Mouse (Mus musculus): ENCODE results near the gene Pef1. TPM values are rescaled to one million over a fixed set of nuclear protein-coding genes. Genes with fewer than 3 reads are reported as not detected.

The Pef1 gene
- polyA plus RNA-seq, 1 experiment from 2014 or later, result 65.6 TPM

GRCm38 (mm10) chr4:130074761-130075515, 27.4 kb upstream of the Pef1 start:
- H3K9me3 ChIP-seq, result no peaks in the 10 kb centered on the region
- peaks cover 7% of the 10 kb centered on the region; the same call in 1 of the 2 replicates for H3K4me1 ChIP-seq
- no peaks in the 10 kb centered on the region for H3K36me3 ChIP-seq
- H3K27me3 ChIP-seq, result peaks cover 16% of the 10 kb centered on the region
- H3K4me2 ChIP-seq (replicated peaks), result no peak overlapping the region
- ATAC-seq (ENCODE audit: insufficient number of reproducible peaks, insufficient read depth, low FRiP score, low TSS enrichment), result no peak
- H3K9ac ChIP-seq, result no peak overlapping the region
- no peak overlapping the region for H3K4me3 ChIP-seq
- WGBS, result 70% methylated on average over 17 of the region's 17 CpGs
- no peak overlapping the region for H3K27ac ChIP-seq

DNA sequence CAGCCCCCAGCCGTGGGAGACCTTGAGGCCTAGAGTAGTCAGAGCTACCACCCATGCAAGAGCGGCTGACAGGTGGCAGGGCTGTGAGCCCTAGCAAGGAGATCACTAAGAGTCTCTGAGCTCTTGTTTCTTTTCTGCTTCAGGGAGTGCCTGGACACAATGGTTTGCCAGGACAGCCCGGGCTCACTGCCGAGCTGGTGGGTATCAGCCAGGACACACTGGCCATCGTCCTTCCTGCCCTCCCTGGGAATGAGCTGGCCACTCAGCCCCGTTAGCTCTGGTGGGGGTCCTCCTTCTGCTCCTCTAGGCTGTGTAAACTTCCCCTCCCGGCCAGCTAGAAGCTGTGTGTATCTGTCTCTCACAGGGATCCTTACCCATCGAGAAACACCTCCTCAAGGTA, 25.5 kb upstream of the Pef1 start:
- peaks cover 10% of the 10 kb centered on the region for H3K4me1 ChIP-seq
- no peak overlapping the region for H3K9ac ChIP-seq
- peaks cover 18% of the 10 kb centered on the region for H3K27me3 ChIP-seq
- no peaks in the 10 kb centered on the region for H3K9me3 ChIP-seq
- no peak overlapping the region for H3K4me2 ChIP-seq (replicated peaks)
- H3K36me3 ChIP-seq, result no peaks in the 10 kb centered on the region
- no peak overlapping the region for H3K4me3 ChIP-seq
- WGBS, result 50% methylated on average over 8 of the region's 8 CpGs
- H3K27ac ChIP-seq, result no peak overlapping the region
- no peak for ATAC-seq (ENCODE audit: insufficient number of reproducible peaks, insufficient read depth, low FRiP score, low TSS enrichment)

DNA sequence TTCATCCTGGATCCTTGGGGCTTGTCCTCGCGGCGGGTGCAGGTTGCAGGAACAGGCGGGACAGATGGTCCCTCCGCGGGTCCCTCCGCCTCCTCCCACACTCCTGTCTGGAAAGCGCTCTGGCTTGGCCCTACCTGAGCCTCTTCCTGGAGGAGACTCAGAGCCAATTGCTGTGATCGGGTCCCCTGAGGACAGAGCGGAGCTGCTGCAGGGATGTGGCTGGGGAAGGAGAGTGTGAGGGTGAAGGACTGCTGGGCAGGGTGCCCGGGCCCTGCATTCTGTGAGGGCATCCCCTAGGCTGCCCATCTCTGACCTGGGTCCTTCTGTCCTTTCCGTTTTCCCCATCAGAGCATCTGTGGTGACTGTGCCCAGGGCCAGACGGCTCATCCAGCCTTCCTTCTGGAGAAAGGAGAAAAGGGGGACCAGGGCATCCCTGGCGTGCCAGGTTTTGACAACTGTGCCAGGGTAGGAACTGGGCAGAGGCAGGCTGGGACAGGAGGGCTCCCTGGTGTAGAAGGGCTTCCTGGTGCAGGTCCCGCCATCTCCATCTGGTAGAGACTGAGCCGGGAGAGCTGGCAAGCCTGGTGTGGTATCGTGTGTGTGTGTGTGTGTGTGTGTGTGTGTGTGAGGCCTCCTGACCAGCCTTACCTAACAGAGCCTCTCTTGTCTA, 23.4 kb upstream of the Pef1 start:
- Histone ChIP-seq H3K4me3 (no peak overlapping the region), H3K27me3 (peaks cover 26% of the 10 kb centered on the region), H3K4me2 (replicated peaks) (no peak overlapping the region), H3K4me1 (peaks cover 15% of the 10 kb centered on the region), H3K27ac (no peak overlapping the region), H3K9me3 (no peaks in the 10 kb centered on the region), H3K36me3 (no peaks in the 10 kb centered on the region), H3K9ac (no peak overlapping the region)
- ATAC-seq (ENCODE audit: insufficient number of reproducible peaks, insufficient read depth, low FRiP score, low TSS enrichment), result no peak
- WGBS, result 51% methylated on average over 17 of the region's 17 CpGs

DNA sequence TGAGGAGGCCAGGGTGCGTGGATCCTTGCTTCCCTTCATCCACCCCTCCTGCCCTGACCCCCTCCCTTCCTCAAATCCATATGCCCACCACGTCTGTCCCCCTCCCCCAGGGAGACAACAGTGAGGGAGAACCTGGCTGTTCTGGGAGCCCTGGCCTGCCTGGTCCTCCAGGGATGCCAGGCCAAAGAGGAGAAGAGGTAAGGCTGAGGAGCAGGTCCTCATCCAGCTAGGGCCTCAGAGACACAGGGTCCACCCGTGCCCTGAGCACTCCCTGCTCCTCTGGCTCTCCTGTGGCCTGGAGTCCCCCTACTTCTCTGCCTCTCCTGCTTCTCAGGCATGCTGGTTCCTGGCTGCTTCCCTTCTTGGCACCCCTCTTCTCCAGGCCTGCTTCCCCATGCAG, 22.8 kb upstream of the Pef1 start:
- no peaks in the 10 kb centered on the region for H3K9me3 ChIP-seq
- H3K27ac ChIP-seq, result no peak overlapping the region
- WGBS, result 52% methylated on average over 3 of the region's 3 CpGs
- peaks cover 17% of the 10 kb centered on the region for H3K4me1 ChIP-seq
- no peak overlapping the region for H3K9ac ChIP-seq
- H3K27me3 ChIP-seq, result peaks cover 26% of the 10 kb centered on the region
- H3K4me3 ChIP-seq, result no peak overlapping the region
- ATAC-seq (ENCODE audit: insufficient number of reproducible peaks, insufficient read depth, low FRiP score, low TSS enrichment), result no peak
- no peaks in the 10 kb centered on the region for H3K36me3 ChIP-seq
- H3K4me2 ChIP-seq (replicated peaks), result no peak overlapping the region

DNA sequence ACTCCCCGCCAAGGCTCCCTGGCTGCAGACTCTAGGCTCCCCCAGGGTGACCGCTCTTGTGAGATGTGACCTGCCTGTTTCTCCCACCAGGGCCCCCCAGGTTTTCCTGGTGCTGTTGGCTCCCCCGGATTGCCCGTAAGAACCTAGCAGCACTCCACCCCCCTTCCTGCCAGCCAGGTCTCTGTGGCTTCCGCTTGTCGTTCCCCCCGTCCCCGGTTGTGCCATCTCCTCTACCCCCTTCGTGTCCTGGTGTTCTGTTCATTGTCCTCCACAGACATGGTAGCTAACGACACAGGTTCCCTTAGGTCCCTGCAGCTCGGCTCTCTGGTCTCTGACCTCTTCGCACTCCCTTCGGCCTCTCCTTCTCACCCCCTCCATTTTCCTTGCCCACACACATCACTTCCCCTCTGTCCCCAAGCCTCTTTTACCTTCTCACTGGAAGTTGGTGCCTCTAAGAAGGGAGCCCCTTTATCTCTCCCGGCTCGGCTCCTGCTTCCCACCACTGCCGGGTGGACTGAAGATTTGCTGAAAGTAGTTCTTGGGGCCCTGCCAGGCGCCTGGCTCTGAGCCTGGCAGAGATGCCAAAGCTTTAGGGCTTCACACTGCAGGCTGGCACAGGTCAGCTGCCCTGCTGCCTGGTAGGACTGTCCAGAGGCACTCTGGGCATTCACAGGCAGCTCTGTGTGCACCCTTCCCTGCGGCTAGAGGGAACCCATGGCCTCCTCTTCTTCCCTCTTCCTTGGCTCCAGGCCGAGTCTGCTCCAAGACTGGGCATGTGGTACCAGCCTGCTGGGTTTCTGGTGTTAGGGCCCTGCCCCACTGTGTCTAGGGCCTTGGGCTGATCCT, 20.8 kb upstream of the Pef1 start:
- ATAC-seq (ENCODE audit: insufficient number of reproducible peaks, insufficient read depth, low FRiP score, low TSS enrichment), result no peak
- Histone ChIP-seq H3K36me3 (no peaks in the 10 kb centered on the region), H3K27ac (no peak overlapping the region), H3K9ac (no peak overlapping the region), H3K4me1 (peaks cover 17% of the 10 kb centered on the region), H3K9me3 (no peaks in the 10 kb centered on the region), H3K4me3 (no peak overlapping the region), H3K27me3 (peaks cover 31% of the 10 kb centered on the region), H3K4me2 (replicated peaks) (no peak overlapping the region)
- 74% methylated on average over 19 of the region's 19 CpGs for WGBS

GRCm38 (mm10) chr4:130082211-130082610, 20.1 kb upstream of the Pef1 start:
- 52% methylated on average over 9 of the region's 9 CpGs for WGBS
- Histone ChIP-seq H3K36me3 (no peaks in the 10 kb centered on the region), H3K27me3 (peaks cover 30% of the 10 kb centered on the region), H3K4me2 (replicated peaks) (no peak overlapping the region), H3K4me1 (peaks cover 17% of the 10 kb centered on the region), H3K9me3 (no peaks in the 10 kb centered on the region), H3K9ac (no peak overlapping the region), H3K27ac (no peak overlapping the region), H3K4me3 (no peak overlapping the region)
- ATAC-seq (ENCODE audit: insufficient number of reproducible peaks, insufficient read depth, low FRiP score, low TSS enrichment), result no peak

- Histone ChIP-seq H3K4me2 (replicated peaks) (no peak overlapping the region), H3K9ac (no peak overlapping the region), H3K4me3 (no peak overlapping the region), H3K9me3 (no peaks in the 10 kb centered on the region), H3K27ac (no peak overlapping the region), H3K4me1 (peaks cover 13% of the 10 kb centered on the region), H3K36me3 (no peaks in the 10 kb centered on the region), H3K27me3 (peaks cover 25% of the 10 kb centered on the region)
- WGBS, result 52% methylated on average over 7 of the region's 7 CpGs
- ATAC-seq (ENCODE audit: insufficient number of reproducible peaks, insufficient read depth, low FRiP score, low TSS enrichment), result no peak
These were observed 17.9 kb upstream of the Pef1 start for GRCm38 (mm10) chr4:130084331-130084945.

DNA sequence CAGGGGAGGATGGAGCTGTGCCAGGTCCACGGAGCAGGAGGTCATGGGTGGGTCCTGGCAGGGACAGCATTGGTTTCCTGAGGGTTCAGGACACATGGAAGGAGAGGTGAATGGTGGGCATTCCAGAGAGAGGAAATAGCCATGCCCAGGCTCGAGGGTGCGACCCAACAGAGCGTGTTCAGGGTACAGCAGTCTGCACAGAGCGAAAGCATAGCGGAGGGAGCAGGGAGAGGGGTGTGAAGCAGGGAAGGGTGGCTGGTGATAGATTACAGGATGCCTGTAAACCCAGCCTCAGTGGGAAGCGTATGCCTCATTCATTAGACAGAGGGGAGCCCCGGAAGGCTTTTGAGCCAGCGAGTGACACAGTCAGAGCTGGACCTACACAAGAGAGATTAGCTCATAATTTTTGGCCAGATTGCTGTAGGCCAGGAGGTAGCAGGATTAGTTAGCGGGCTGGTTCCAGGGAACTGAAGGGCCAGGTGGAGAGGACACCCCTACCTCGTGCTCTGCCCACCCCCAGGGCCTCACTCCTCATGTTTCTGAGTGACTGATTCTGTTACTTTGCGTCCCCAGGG, 17.0 kb upstream of the Pef1 start:
- no peak for ATAC-seq (ENCODE audit: insufficient number of reproducible peaks, insufficient read depth, low FRiP score, low TSS enrichment)
- H3K27me3 ChIP-seq, result peaks cover 24% of the 10 kb centered on the region
- H3K9me3 ChIP-seq, result no peaks in the 10 kb centered on the region
- 70% methylated on average over 12 of the region's 12 CpGs for WGBS
- H3K36me3 ChIP-seq, result no peaks in the 10 kb centered on the region
- H3K4me3 ChIP-seq, result no peak overlapping the region
- no peak overlapping the region for H3K9ac ChIP-seq
- H3K4me1 ChIP-seq, result peaks cover 10% of the 10 kb centered on the region
- no peak overlapping the region for H3K4me2 ChIP-seq (replicated peaks)
- no peak overlapping the region for H3K27ac ChIP-seq

DNA sequence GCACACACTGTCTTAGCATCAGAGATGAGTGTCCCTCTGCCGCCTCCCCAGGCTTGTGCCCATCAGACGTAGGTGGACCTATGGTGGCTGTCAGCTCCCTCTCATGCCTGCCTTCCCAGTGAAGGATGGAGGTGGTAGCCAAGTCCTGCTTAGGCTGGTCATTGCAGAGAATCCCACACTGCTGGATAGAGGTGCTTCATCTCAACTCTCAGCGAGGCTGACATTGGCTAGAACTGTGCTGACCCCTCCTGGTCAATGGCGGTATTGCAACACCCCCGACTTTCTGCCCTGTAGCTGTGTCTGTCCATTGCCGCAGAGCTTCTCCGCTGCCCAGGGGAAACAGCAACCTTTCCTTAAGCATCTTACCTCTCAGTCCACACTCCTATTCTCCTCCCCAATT, 15.1 kb upstream of the Pef1 start:
- Histone ChIP-seq H3K4me1 (peaks cover 5% of the 10 kb centered on the region), H3K27me3 (peaks cover 18% of the 10 kb centered on the region; the same call in 1 of the 2 replicates), H3K9me3 (no peaks in the 10 kb centered on the region), H3K4me3 (no peak overlapping the region), H3K4me2 (replicated peaks) (no peak overlapping the region), H3K9ac (no peak overlapping the region), H3K27ac (no peak overlapping the region), H3K36me3 (no peaks in the 10 kb centered on the region)
- ATAC-seq (ENCODE audit: insufficient number of reproducible peaks, insufficient read depth, low FRiP score, low TSS enrichment), result 0 out of 2 replicates have a peak, but pooled peaks have one; percentile 54
- 9% methylated on average over 7 of the region's 7 CpGs for WGBS

DNA sequence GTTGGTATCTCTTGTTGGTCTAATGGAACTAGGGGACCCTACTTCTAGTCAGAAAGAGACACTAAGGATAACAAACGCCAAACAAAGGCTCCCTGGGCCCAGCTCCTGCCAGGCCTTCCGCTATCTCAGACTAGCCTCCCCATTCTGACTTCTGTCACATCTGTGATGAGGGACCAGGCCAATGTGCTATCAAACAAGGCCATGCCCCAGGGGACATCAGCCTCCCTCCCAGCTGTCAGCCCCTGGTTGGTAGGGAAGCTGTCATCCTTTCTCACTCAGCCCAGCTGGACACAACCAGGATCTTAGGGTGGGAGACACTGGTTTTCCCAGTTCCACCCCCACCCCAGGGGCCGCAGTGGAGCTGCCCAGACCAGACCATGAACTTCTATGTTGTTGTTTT, 7.2 kb upstream of the Pef1 start:
- Histone ChIP-seq H3K27me3 (peaks cover 7% of the 10 kb centered on the region; the same call in 1 of the 2 replicates), H3K4me1 (peaks cover 2% of the 10 kb centered on the region; the same call in 1 of the 2 replicates), H3K4me2 (replicated peaks) (no peak overlapping the region), H3K36me3 (no peaks in the 10 kb centered on the region), H3K9me3 (no peaks in the 10 kb centered on the region), H3K27ac (no peak overlapping the region), H3K9ac (no peak overlapping the region), H3K4me3 (no peak overlapping the region)
- ATAC-seq (ENCODE audit: insufficient number of reproducible peaks, insufficient read depth, low FRiP score, low TSS enrichment), result no peak
- 44% methylated on average over 3 of the region's 3 CpGs for WGBS

GRCm38 (mm10) chr4:130101183-130101582, 1.2 kb upstream of the Pef1 start:
- 24% methylated on average over 8 of the region's 8 CpGs for WGBS
- peaks cover 17% of the 10 kb centered on the region for H3K4me1 ChIP-seq
- no peak overlapping the region for H3K9ac ChIP-seq
- peaks cover 6% of the 10 kb centered on the region; the same call in 1 of the 2 replicates for H3K27me3 ChIP-seq
- H3K36me3 ChIP-seq, result no peaks in the 10 kb centered on the region
- H3K27ac ChIP-seq, result 0 out of 2 replicates have a peak overlapping the region, but pooled peaks have one; percentile 20
- H3K4me2 ChIP-seq (replicated peaks), result no peak overlapping the region
- no peak for ATAC-seq (ENCODE audit: insufficient number of reproducible peaks, insufficient read depth, low FRiP score, low TSS enrichment)
- no peak overlapping the region for H3K4me3 ChIP-seq
- no peaks in the 10 kb centered on the region for H3K9me3 ChIP-seq

Measured in embryonic facial prominence, embryonic 12.5 days (tissue).